Mouse (Mus musculus): ENCODE data around the gene Zbtb37. TPM values are rescaled to one million over a fixed set of nuclear protein-coding genes. Genes with fewer than 3 reads are reported as not detected.

The Zbtb37 gene
- polyA plus RNA-seq, 1 experiment from 2014 or later, result 8.3 TPM

Other genes with a start within 250 kb of the Zbtb37 start
- gene Rabgap1l, start 241.6 kb downstream of the Zbtb37 start, polyA plus RNA-seq (2015; fragmentation: Nextera tagmentation; extraction: Ambion mirVana), result 10.1 and 10.8 TPM in 2 replicates
- gene Rc3h1, start 128.4 kb downstream of the Zbtb37 start, polyA plus RNA-seq (2015; fragmentation: Nextera tagmentation; extraction: Ambion mirVana), result 7.4 TPM in 2 replicates
- 3.1 and 6.8 TPM in 2 replicates for gene Serpinc1, start 56.3 kb downstream of the Zbtb37 start, polyA plus RNA-seq (2015; fragmentation: Nextera tagmentation; extraction: Ambion mirVana)
- 35.7 and 38.1 TPM in 2 replicates for gene Dars2, start 35.8 kb upstream of the Zbtb37 start, polyA plus RNA-seq (2015; fragmentation: Nextera tagmentation; extraction: Ambion mirVana)
- gene Cenpl, start 35.9 kb upstream of the Zbtb37 start, polyA plus RNA-seq (2015; fragmentation: Nextera tagmentation; extraction: Ambion mirVana), result 30.5 and 30.9 TPM in 2 replicates
- 15.7 and 17.4 TPM in 2 replicates for gene Klhl20, start 96.7 kb upstream of the Zbtb37 start, polyA plus RNA-seq (2015; fragmentation: Nextera tagmentation; extraction: Ambion mirVana)
- 5.1 and 5.5 TPM in 2 replicates for gene Ankrd45, start 107.8 kb upstream of the Zbtb37 start, polyA plus RNA-seq (2015; fragmentation: Nextera tagmentation; extraction: Ambion mirVana)
- 0.27 and 0.32 TPM in 2 replicates for gene Tex50, start 124.5 kb upstream of the Zbtb37 start, polyA plus RNA-seq (2015; fragmentation: Nextera tagmentation; extraction: Ambion mirVana)
- gene Prdx6, start 216.4 kb upstream of the Zbtb37 start, polyA plus RNA-seq (2015; fragmentation: Nextera tagmentation; extraction: Ambion mirVana), result 489 and 496 TPM in 2 replicates